Mouse (Mus musculus): ENCODE measurements around the gene 1700088E04Rik.

DNA sequence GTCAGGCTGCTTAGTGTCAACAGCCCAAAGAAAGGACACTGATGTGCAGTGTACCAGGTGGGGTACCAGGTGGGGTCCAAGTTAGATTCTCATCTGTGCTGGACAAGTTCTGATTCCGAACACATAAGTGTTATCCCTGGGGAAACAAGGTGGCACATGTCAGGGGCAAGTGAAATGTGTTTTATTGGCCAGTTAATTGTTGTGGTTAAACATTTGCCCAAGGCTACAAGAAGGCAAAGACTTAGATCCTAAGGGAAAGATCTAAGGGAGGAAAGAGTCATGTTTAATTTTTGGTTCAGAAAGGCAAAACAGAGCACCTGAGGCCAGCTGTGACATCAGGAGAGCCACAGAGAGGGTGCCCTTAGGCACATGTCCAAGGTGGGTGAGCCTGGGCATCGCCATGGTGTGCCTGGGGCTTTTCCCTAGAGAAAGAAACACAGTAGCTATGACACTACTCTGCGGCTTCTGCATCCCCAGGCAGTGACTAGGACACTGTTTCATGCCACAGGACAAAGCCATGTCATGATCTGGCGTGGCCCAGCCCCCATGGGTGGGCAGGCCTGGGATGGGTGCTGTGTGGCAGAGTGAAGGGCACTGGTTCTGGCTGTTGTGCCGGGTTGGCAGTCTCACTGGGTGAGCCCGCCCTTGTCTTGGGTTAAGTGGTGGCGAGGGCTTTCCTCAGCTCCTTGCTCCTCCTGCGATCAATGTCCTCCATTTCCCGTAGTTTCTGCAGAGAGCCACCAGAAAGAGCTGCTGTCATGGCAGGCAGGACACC lies 6.4 kb downstream of the 1700088E04Rik start:
- no peak for TF ChIP-seq POLR2A (IDR thresholded peaks at IDR 0.05; ENCODE audit: low read depth, low read length)
- no peak for TF ChIP-seq CTCF (IDR thresholded peaks at IDR 0.05; ENCODE audit: extremely low read depth, insufficient read length, insufficient replicate concordance, low read depth, low read length)

All from small intestine, adult 2 months (tissue).